Mouse (Mus musculus) heart, embryonic 11.5 days (tissue): ENCODE measurements around the gene Scg3. TPM values are rescaled to one million over a fixed set of nuclear protein-coding genes. Genes with fewer than 3 reads are reported as not detected.
"Not testable (repeated sequence)": the region's sequence is repeated elsewhere in the genome, so short reads cannot be mapped to it uniquely, and the experiment has no call there.

ENCODE experiments used
- ATAC-seq: fragments of 200-750 bp; cut with Nextera tagmentation; replicated peaks from 2 replicates; pipeline ENCODE4 v1.8.0; 2017; ENCODE audit warnings: moderate library complexity; ENCODE audit not compliant: insufficient number of reproducible peaks, low FRiP score, low TSS enrichment
- H3K27ac ChIP-seq: fragments of 300-500 bp; sonication (generic); 2 replicates; pipeline ENCODE4 v1.5.1; 2014; ENCODE audit warnings: mild to moderate bottlenecking, low read depth, low read length
- H3K27me3 ChIP-seq: fragments of 300-500 bp; sonication (generic); 2 replicates; pipeline ENCODE4 v1.6.1; 2014; ENCODE audit warnings: mild to moderate bottlenecking, low read length, mixed read lengths; ENCODE audit not compliant: control insufficient read depth, insufficient read depth
- H3K36me3 ChIP-seq: fragments of 300-500 bp; sonication (generic); 2 replicates; pipeline ENCODE4 v1.6.1; 2014; ENCODE audit warnings: mild to moderate bottlenecking, low read length, moderate library complexity, mixed read lengths; ENCODE audit not compliant: control insufficient read depth, insufficient read depth
- H3K4me1 ChIP-seq: fragments of 300-500 bp; sonication (generic); 2 replicates; pipeline ENCODE4 v1.6.1; 2014; ENCODE audit warnings: low read length; ENCODE audit not compliant: control insufficient read depth, insufficient read depth
- H3K4me2 ChIP-seq: fragments of 300-500 bp; sonication (generic); 2 replicates; pipeline ENCODE4 v1.6.1; 2014; ENCODE audit warnings: mild to moderate bottlenecking, moderate library complexity
- H3K4me3 ChIP-seq: fragments of 300-500 bp; sonication (generic); 2 replicates; pipeline ENCODE4 v1.5.1; 2014; ENCODE audit warnings: low read depth, low read length
- H3K9ac ChIP-seq: fragments of 300-500 bp; sonication (generic); 2 replicates; pipeline ENCODE4 v1.6.1; 2014; ENCODE audit warnings: mild to moderate bottlenecking, low read depth, low read length, moderate library complexity
- H3K9me3 ChIP-seq: fragments of 300-500 bp; sonication (generic); replicated peaks from 2 replicates; pipeline ENCODE4 v1.6.1; 2016; ENCODE audit warnings: low read length; ENCODE audit not compliant: control insufficient read depth
- WGBS: fragments of 180-500 bp; shearing (Covaris S2); extraction: QIAGEN DNeasy Blood & Tissue Kit; methylation state at CpG from one replicate; pipeline ENCODE4 v1.1.7; 2014; ENCODE audit not compliant: insufficient replicate concordance; 5-methylcytosine and 5-hydroxymethylcytosine counted together
- polyA plus RNA-seq: library from polyadenylated mRNA; unstranded; fragments of >200 nt; fragmentation: Nextera tagmentation; extraction: Ambion mirVana; gene quantifications from 2 replicates; pipeline ENCODE4 v1.2.1, GENCODE M21; 2014

Scg3 gene
- polyA plus RNA-seq, 1 experiment from 2014 or later: 0.33 TPM

DNA sequence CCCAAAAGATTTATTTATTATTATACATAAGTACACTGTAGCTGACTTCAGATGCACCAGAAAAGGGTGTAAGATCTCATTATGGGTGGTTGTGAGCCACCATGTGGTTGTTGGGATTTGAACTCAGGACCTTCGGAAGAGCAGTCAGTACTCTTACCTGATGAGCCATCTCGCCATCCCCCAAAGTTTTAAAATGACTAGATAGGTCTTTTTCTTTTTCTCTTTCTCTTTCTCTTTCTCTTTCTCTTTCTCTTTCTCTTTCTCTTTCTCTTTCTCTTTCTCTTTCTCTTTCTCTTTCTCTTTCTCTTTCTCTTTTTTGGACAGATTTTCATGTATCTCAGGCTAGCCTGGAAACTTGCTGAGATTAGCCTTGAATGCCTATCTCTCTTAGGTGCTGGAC, 64.1 kb downstream of the Scg3 start:
- WGBS: 91% methylated on average over 2 of the region's 2 CpGs
- ATAC-seq, H3K27ac ChIP-seq, H3K36me3 ChIP-seq, H3K4me3 ChIP-seq, H3K4me2 ChIP-seq, H3K9ac ChIP-seq, H3K27me3 ChIP-seq, H3K4me1 ChIP-seq, H3K9me3 ChIP-seq: not testable (repeated sequence)

DNA sequence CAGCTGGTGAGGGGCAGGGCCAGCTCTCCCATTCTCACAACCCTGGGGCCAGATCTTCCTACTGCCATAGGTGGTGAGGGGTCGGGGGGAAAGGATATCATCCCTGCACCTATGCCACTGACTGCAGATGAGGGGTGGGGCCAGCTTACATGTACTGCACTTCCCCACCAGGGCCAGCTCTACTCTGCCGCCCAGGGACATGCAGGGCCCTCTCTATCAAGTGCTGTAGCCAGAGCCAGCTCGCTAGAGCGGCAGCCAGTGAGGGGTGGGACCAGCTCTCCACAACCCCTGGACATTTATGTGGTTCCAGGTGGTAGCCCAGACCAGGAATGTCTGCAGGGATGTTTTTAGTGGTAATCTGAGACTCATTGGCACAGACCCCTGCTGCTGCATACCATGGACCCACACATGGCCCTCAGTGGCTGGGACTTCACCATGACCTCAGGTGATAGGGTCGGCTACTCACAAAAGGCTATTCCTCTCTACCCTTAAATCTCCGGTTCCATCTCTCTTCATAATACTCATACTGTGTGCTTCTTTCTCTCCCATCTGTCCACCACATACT, 64.9 kb downstream of the Scg3 start:
- no peak overlapping the region for H3K4me3 ChIP-seq
- no peaks in the 10 kb centered on the region for H3K4me1 ChIP-seq
- H3K27me3 ChIP-seq: 0 out of 2 replicates have a peak, but pooled peaks cover under 1% of the 10 kb centered on the region
- no peak for ATAC-seq
- 76% methylated on average over 6 of the region's 6 CpGs for whole genome bisulfite sequencing
- H3K9ac ChIP-seq: no peak overlapping the region
- H3K9me3 ChIP-seq: no peaks in the 10 kb centered on the region
- H3K4me2 ChIP-seq: no peak overlapping the region
- no peaks in the 10 kb centered on the region for H3K36me3 ChIP-seq
- no peak overlapping the region for H3K27ac ChIP-seq

DNA sequence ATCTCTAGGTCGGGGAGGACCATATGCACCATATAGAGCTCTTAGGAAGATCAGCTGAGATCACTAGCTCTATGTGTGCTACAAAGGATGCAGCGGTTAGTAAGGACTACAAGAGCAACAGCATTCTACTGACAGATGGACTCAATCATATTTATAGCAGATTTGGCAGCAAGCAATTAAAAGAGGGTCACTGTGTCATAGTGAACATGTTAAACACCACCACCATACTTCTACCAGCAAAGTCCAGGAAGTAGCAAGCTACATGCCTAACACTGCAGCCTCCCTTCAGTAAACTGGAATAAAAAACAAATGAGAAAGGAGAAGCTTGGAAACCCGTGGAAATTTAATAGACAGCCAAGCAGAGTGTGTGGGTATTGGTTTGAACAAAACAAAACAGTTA, 67.3 kb downstream of the Scg3 start:
- H3K9me3 ChIP-seq: no peaks in the 10 kb centered on the region
- no peak overlapping the region for H3K4me2 ChIP-seq
- no peak overlapping the region for H3K9ac ChIP-seq
- ATAC-seq: no peak
- WGBS: 63% methylated on average over 3 of the region's 3 CpGs
- no peaks in the 10 kb centered on the region for H3K36me3 ChIP-seq
- H3K27ac ChIP-seq: no peak overlapping the region
- H3K4me3 ChIP-seq: no peak overlapping the region
- H3K4me1 ChIP-seq: no peaks in the 10 kb centered on the region
- no peaks in the 10 kb centered on the region for H3K27me3 ChIP-seq

DNA sequence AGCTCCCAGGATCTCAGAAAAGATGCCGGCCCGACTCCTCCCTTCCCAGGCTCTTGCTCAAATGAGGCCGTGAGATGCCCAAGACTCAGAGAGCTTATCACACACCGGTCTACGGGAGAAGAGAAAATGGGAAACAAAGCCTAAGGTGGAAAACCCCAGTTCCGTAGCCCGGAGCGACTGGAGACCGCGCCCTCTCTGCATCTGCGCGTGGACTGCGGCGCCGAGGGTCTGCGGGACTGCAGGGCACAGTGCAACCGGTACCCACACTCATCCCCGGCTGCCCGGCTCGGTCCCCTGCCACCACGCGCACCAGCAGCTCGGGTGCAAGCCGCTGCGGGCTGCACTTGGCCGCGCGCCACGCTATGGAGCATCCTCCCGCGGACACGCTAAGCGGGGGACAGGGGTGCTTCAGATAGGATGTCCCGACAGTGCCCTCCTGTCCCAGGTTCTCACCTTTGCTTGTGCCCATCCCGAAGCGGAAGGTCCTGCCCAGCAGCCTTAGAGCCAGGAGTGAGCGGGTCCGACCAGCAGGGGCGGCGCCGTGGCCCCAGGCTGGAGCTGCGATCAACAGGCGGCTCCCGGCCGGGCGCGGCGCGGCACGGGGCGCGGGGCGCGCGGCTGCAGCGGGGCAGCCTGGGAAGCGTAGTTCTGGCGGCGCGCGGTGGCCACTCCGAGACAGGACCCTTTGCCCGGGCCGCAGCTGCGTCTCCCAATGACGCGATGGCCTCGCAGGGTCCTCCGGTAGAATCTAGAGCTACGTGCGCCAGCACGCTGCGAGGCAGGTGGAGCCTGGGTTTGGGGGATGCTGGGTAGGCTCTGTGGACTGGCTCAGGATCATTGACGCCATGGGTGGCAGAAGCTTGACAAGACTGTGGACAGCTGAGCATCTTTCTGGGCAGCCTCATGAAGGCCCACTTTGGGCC, 73.0 kb downstream of the Scg3 start, which contains the start of gene Tmod2:
Gene Tmod2 (minus strand): TSS at position 755 of the 923 bp plus-strand sequence.
- H3K4me1 ChIP-seq: no peaks in the 10 kb centered on the region
- peaks cover 3% of the 10 kb centered on the region; the same call in 1 of the 2 replicates for H3K27me3 ChIP-seq
- no peak within 1 kb of the TSS for H3K27ac ChIP-seq
- H3K36me3 ChIP-seq: no peaks in the 10 kb centered on the region
- ATAC-seq: peak; percentile 78
- peak within 1 kb of the TSS; percentile 61 for H3K9ac ChIP-seq
- H3K9me3 ChIP-seq: no peaks in the 10 kb centered on the region
- under 1% methylated on average over 73 of the region's 74 CpGs for WGBS
- H3K4me2 ChIP-seq: peak within 1 kb of the TSS; percentile 82
- H3K4me3 ChIP-seq: peak within 1 kb of the TSS; percentile 51

DNA sequence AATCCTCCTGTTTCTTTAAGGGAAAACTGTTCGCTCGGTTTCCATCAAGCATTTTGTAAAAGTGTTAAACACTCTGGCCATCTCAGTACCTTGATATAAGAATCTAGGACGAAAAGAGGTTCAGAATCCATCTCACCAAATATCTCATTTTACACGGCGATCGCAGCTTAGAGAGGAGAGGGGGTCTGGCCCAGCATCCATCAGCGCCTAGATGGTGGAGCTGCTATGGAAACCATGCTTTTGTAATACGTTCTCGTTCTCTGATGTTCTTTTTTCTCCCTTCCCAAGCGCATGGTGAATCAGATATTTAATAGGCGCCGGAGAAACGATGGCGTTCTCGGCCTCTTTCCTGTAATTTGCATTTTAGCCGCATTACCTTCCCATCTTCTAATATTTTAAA, 73.9 kb downstream of the Scg3 start:
- Histone ChIP-seq H3K4me2 (peak overlapping the region; percentile 82), H3K4me3 (peak overlapping the region; percentile 51), H3K27ac (no peak overlapping the region), H3K9ac (no peak overlapping the region), H3K9me3 (no peaks in the 10 kb centered on the region), H3K4me1 (no peaks in the 10 kb centered on the region), H3K27me3 (peaks cover 3% of the 10 kb centered on the region; the same call in 1 of the 2 replicates), H3K36me3 (no peaks in the 10 kb centered on the region)
- 26% methylated on average over 16 of the region's 16 CpGs for WGBS
- no peak for ATAC-seq

DNA sequence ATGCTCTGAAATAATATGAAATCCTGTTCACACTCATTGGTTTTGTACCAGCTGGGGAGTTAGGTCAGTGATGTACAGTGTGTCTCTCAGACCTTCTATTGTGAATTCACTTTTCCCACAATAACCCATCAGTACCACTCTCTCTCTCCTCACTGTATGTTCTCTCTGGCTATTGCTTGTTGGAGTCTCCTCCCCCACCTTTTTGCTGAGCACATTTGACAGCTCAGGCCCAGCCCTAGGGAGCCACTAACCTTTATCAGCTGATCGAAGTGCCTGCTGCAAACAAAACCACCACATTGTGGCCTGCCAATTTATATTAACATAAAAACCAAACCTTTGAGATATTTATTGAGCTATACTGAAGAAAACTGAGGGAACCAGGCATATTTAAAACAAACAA, 74.4 kb downstream of the Scg3 start:
- Histone ChIP-seq H3K4me3 (no peak overlapping the region), H3K9ac (no peak overlapping the region), H3K27me3 (peaks cover 3% of the 10 kb centered on the region; the same call in 1 of the 2 replicates), H3K4me2 (no peak overlapping the region), H3K9me3 (no peaks in the 10 kb centered on the region), H3K27ac (no peak overlapping the region), H3K4me1 (no peaks in the 10 kb centered on the region), H3K36me3 (no peaks in the 10 kb centered on the region)
- 51% methylated on average over 1 of the region's 1 CpGs for WGBS
- ATAC-seq: no peak

DNA sequence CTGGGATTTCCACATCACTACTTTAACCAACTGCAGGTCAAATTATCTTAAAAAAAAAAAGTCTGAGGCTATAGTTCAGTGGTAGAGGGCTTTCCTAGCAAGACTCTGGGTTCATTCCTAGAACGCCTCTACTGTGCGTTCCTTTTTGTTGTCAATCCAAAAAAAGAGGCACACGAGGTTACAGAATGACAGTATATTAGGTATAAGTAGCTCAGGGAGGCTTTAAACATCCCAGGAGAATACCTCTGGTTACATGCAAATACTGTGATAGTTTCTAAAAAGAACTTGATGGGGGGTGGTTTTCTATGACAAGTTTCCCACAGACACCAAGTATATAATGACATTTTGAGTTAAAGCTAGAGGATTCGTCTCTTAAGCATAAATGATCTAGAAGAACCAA, 76.4 kb downstream of the Scg3 start:
- WGBS: 88% methylated on average over 4 of the region's 4 CpGs
- H3K27me3 ChIP-seq: peaks cover 3% of the 10 kb centered on the region; the same call in 1 of the 2 replicates
- no peak for ATAC-seq

DNA sequence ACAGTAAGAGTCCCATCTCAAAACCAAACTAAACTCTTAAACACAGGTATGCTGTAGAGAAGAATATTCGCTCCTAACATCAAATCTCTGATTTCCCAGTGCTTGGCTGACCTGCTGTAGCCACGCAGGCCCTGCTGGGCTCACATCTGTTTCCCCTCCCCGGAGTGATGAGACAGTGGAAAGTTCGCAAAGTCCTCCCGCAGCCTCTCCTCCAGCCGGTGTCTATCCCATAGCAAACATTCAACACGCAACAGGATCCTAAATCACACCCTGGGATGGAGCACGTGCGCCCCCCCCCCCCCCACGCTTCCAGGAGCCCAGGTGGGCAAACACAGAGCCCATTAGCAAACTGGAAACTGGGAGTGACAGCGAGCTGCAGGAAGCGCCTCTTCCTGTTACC, 82.3 kb downstream of the Scg3 start:
- Histone ChIP-seq H3K4me2 (peak overlapping the region; percentile 36), H3K27me3 (no peaks in the 10 kb centered on the region), H3K9me3 (no peaks in the 10 kb centered on the region), H3K4me1 (0 out of 2 replicates have a peak, but pooled peaks cover 4% of the 10 kb centered on the region), H3K36me3 (no peaks in the 10 kb centered on the region), H3K4me3 (no peak overlapping the region), H3K9ac (no peak overlapping the region), H3K27ac (no peak overlapping the region)
- ATAC-seq: no peak
- WGBS: 27% methylated on average over 12 of the region's 12 CpGs

More for the DNA sequence above, 76.4 kb downstream of the Scg3 start:
- Histone ChIP-seq H3K9me3 (no peaks in the 10 kb centered on the region), H3K4me2 (no peak overlapping the region), H3K9ac (no peak overlapping the region), H3K27ac (no peak overlapping the region), H3K4me1 (no peaks in the 10 kb centered on the region), H3K4me3 (no peak overlapping the region), H3K36me3 (no peaks in the 10 kb centered on the region)
